Mouse (Mus musculus): ENCODE results near the gene Klhl20.
A peak's percentile ranks its signal among the peaks of the same experiment; 100 is the strongest.

The Klhl20 gene

GRCm38 (mm10) chr1:161130726-161131664, at the start of gene Klhl20:
Gene Klhl20, minus strand, starts transcription at chr1:161131511.
- peak; percentile 98 for DNase-seq (ENCODE audit: low read depth, low spot score)

GRCm38 (mm10) chr1:161180674-161181073, 49.4 kb upstream of the Klhl20 start:
- peak; percentile 88 for DNase-seq (ENCODE audit: low read depth, low spot score)

GRCm38 (mm10) chr1:161170651-161171050, 39.3 kb upstream of the Klhl20 start:
- peak; percentile 84 for DNase-seq (ENCODE audit: low read depth, low spot score)

- peak; percentile 81 for DNase-seq (ENCODE audit: low read depth, low spot score)
These were observed 29.0 kb upstream of the Klhl20 start for GRCm38 (mm10) chr1:161160266-161160665.

GRCm38 (mm10) chr1:161159214-161159613, 27.9 kb upstream of the Klhl20 start, which contains the start of gene Tex50:
Gene Tex50, minus strand, starts transcription at chr1:161159314.
- no peak for DNase-seq (ENCODE audit: low read depth, low spot score)

- DNase-seq (ENCODE audit: low read depth, low spot score), result no peak
These were observed 25.2 kb upstream of the Klhl20 start for GRCm38 (mm10) chr1:161156546-161156945.

GRCm38 (mm10) chr1:161151098-161151497, 19.8 kb upstream of the Klhl20 start:
- DNase-seq (ENCODE audit: low read depth, low spot score), result no peak

GRCm38 (mm10) chr1:161147888-161148287, 16.6 kb upstream of the Klhl20 start:
- no peak for DNase-seq (ENCODE audit: low read depth, low spot score)

- peak; percentile 90 for DNase-seq (ENCODE audit: low read depth, low spot score)
These were observed 14.3 kb upstream of the Klhl20 start for GRCm38 (mm10) chr1:161145611-161146010.

GRCm38 (mm10) chr1:161143216-161143615, 11.9 kb upstream of the Klhl20 start:
- DNase-seq (ENCODE audit: low read depth, low spot score), result no peak

GRCm38 (mm10) chr1:161142531-161143159, 11.3 kb upstream of the Klhl20 start, which contains the start of gene Ankrd45:
Gene Ankrd45, plus strand, starts transcription at chr1:161142691.
- DNase-seq (ENCODE audit: low read depth, low spot score), result peak; percentile 88

- DNase-seq (ENCODE audit: low read depth, low spot score), result peak; percentile 79
These were observed 8.9 kb upstream of the Klhl20 start for GRCm38 (mm10) chr1:161140026-161140762.

GRCm38 (mm10) chr1:161139496-161139895, 8.2 kb upstream of the Klhl20 start:
- DNase-seq (ENCODE audit: low read depth, low spot score), result no peak

GRCm38 (mm10) chr1:161126461-161126860, 4.8 kb downstream of the Klhl20 start:
- DNase-seq (ENCODE audit: low read depth, low spot score), result no peak

GRCm38 (mm10) chr1:161122661-161123418, 8.5 kb downstream of the Klhl20 start:
- no peak for DNase-seq (ENCODE audit: low read depth, low spot score)

GRCm38 (mm10) chr1:161114591-161114990, 16.7 kb downstream of the Klhl20 start:
- no peak for DNase-seq (ENCODE audit: low read depth, low spot score)

- DNase-seq (ENCODE audit: low read depth, low spot score), result peak; percentile 35
These were observed 22.1 kb downstream of the Klhl20 start for GRCm38 (mm10) chr1:161109216-161109615.

GRCm38 (mm10) chr1:161103842-161104241, 27.5 kb downstream of the Klhl20 start:
- DNase-seq (ENCODE audit: low read depth, low spot score), result no peak

GRCm38 (mm10) chr1:161099721-161100405, 31.4 kb downstream of the Klhl20 start:
- DNase-seq (ENCODE audit: low read depth, low spot score), result no peak

GRCm38 (mm10) chr1:161077243-161077642, 54.1 kb downstream of the Klhl20 start:
- no peak for DNase-seq (ENCODE audit: low read depth, low spot score)
